Mouse (Mus musculus): ENCODE data around the gene Uhrf1.

Gene Uhrf1

GRCm38 (mm10) chr17:56275842-56276480, 27.2 kb upstream of the Uhrf1 start:
- peak in 1 of 2 experiments; percentile 29 for DNase-seq

- peak; percentile 95 to 96 for DNase-seq
These were observed 26.2 kb upstream of the Uhrf1 start, which contains the start of gene Ticam1 for GRCm38 (mm10) chr17:56276643-56277566. TSS of gene Ticam1 (minus strand) at chr17:56276786.

- DNase-seq, result no peak
These were observed 25.6 kb upstream of the Uhrf1 start for GRCm38 (mm10) chr17:56277567-56277893.

GRCm38 (mm10) chr17:56278340-56278739, 24.8 kb upstream of the Uhrf1 start:
- no peak for DNase-seq

- no peak for DNase-seq
These were observed 23.5 kb upstream of the Uhrf1 start for GRCm38 (mm10) chr17:56279481-56280155.

- DNase-seq, result no peak
These were observed 21.9 kb upstream of the Uhrf1 start for GRCm38 (mm10) chr17:56281193-56281592.

GRCm38 (mm10) chr17:56282802-56283201, 20.3 kb upstream of the Uhrf1 start:
- DNase-seq, result no peak

- no peak for DNase-seq
These were observed 19.8 kb upstream of the Uhrf1 start for GRCm38 (mm10) chr17:56283316-56283715.

GRCm38 (mm10) chr17:56285995-56286394, 17.1 kb upstream of the Uhrf1 start:
- DNase-seq, result no peak

- DNase-seq, result peak; percentile 47 to 62
These were observed 15.3 kb upstream of the Uhrf1 start for GRCm38 (mm10) chr17:56287830-56288229.

GRCm38 (mm10) chr17:56288866-56289265, 14.3 kb upstream of the Uhrf1 start:
- DNase-seq, result no peak

GRCm38 (mm10) chr17:56289371-56290331, 13.5 kb upstream of the Uhrf1 start:
- peak; percentile 70 to 74 for DNase-seq

- peak; percentile 98 for DNase-seq
These were observed 12.5 kb upstream of the Uhrf1 start for GRCm38 (mm10) chr17:56290388-56291170.

GRCm38 (mm10) chr17:56291171-56291511, 12.0 kb upstream of the Uhrf1 start:
- DNase-seq, result peak; percentile 96 to 97

- DNase-seq, result no peak
These were observed 11.2 kb upstream of the Uhrf1 start for GRCm38 (mm10) chr17:56291826-56292475.

- DNase-seq, result no peak
These were observed 10.4 kb upstream of the Uhrf1 start, which contains the start of gene Plin3 for GRCm38 (mm10) chr17:56292531-56293222. TSS of gene Plin3 (minus strand) at chr17:56292873.

- DNase-seq, result no peak
These were observed 9.8 kb upstream of the Uhrf1 start for GRCm38 (mm10) chr17:56293291-56293690.

- DNase-seq, result no peak
These were observed 8.9 kb upstream of the Uhrf1 start for GRCm38 (mm10) chr17:56294241-56294640.

GRCm38 (mm10) chr17:56296201-56296600, 6.9 kb upstream of the Uhrf1 start:
- no peak for DNase-seq

- DNase-seq, result no peak
These were observed 4.9 kb upstream of the Uhrf1 start for GRCm38 (mm10) chr17:56298238-56298637.
